Mouse (Mus musculus) effector memory CD4-positive, alpha-beta T cell, adult 5 months (primary cell): ENCODE results near the gene Parp1. TPM values are rescaled to one million over a fixed set of nuclear protein-coding genes. Genes with fewer than 3 reads are reported as not detected.

Source experiments
- polyA plus RNA-seq: library from polyadenylated mRNA; unstranded; fragments of 100-300 nt; shearing (Covaris generic); gene quantifications from one replicate; pipeline ENCODE4 v1.2.1, GENCODE M21; 2017

The Parp1 gene
- 44.7 TPM for polyA plus RNA-seq

GRCm38 (mm10) chr1:180568761-180569452 is at the start of gene Parp1:
Gene Parp1, plus strand, starts transcription at chr1:180568924.

GRCm38 (mm10) chr1:180641137-180641517 is 72.4 kb downstream of the Parp1 start, which contains the start of gene Lin9:
Gene Lin9, plus strand, starts transcription at chr1:180641150.

Other genes starting within 250 kb of the Parp1 start
- gene Itpkb, start 238.4 kb upstream of the Parp1 start, polyA plus RNA-seq = 265 TPM
- not detected for gene Stum, start 85.4 kb upstream of the Parp1 start, polyA plus RNA-seq
- gene Lin9, start 72.2 kb downstream of the Parp1 start, polyA plus RNA-seq = 18.4 TPM
- gene Mixl1, start 128.1 kb downstream of the Parp1 start, polyA plus RNA-seq = not detected
- gene Acbd3, start 157.1 kb downstream of the Parp1 start, polyA plus RNA-seq = 53.9 TPM
- gene H3f3a, start 245.0 kb downstream of the Parp1 start, polyA plus RNA-seq = 1,073 TPM